Mouse (Mus musculus) cortical plate, adult 2 months (tissue): ENCODE results near the gene 1700047I17Rik2. TPM values are rescaled to one million over a fixed set of nuclear protein-coding genes. Genes with fewer than 3 reads are reported as not detected.
"Not testable (repeated sequence)": the region's sequence is repeated elsewhere in the genome, so short reads cannot be mapped to it uniquely, and the experiment has no call there.

Experiments
- H3K27ac ChIP-seq: fragments of 200-500 bp; 2 replicates; pipeline ENCODE4 v1.5.1; 2012; ENCODE audit warnings: low read length, control low read depth, inconsistent platforms; ENCODE audit not compliant: insufficient read depth
- H3K4me1 ChIP-seq: fragments of 200-500 bp; 2 replicates; pipeline ENCODE4 v1.6.1; 2011; ENCODE audit warnings: low read length; ENCODE audit not compliant: control insufficient read depth, insufficient read depth
- H3K4me3 ChIP-seq: fragments of 200-500 bp; 2 replicates; pipeline ENCODE4 v1.5.1; 2011; ENCODE audit warnings: mild to moderate bottlenecking, low read length, control low read depth; ENCODE audit not compliant: insufficient read depth
- polyA plus RNA-seq: library from polyadenylated mRNA; depleted of rRNA; stranded (reverse); fragments of >200 nt; gene quantifications from 2 replicates; pipeline ENCODE4 v1.2.3, GENCODE M21; 2012; rRNA removed

Gene 1700047I17Rik2
- polyA plus RNA-seq = not detected in 2 replicates

GRCm38 (mm10) chr12:55199306-55199705 lies at the start of gene 1700047I17Rik2:
1700047I17Rik2 (plus strand) TSS chr12:55199592.
- H3K4me1 ChIP-seq, H3K4me3 ChIP-seq, H3K27ac ChIP-seq: not testable (repeated sequence)

- 0 out of 2 replicates have a peak within 1 kb of the TSS, but pooled peaks have one; percentile 21 for H3K4me3 ChIP-seq
- H3K4me1 ChIP-seq, H3K27ac ChIP-seq: not testable (repeated sequence)
Observed at GRCm38 (mm10) chr12:55154559-55155448, 44.6 kb upstream of the 1700047I17Rik2 start, which contains the start of gene Srp54b. Srp54b (plus strand) TSS chr12:55155104.

GRCm38 (mm10) chr12:55155449-55155783 lies 44.0 kb upstream of the 1700047I17Rik2 start:
- H3K27ac ChIP-seq, H3K4me1 ChIP-seq: not testable (repeated sequence)
- 0 out of 2 replicates have a peak overlapping the region, but pooled peaks have one; percentile 21 for H3K4me3 ChIP-seq

- H3K4me1 ChIP-seq, H3K4me3 ChIP-seq, H3K27ac ChIP-seq: not testable (repeated sequence)
Observed at GRCm38 (mm10) chr12:55167034-55167557, 32.3 kb upstream of the 1700047I17Rik2 start.

- H3K27ac ChIP-seq, H3K4me1 ChIP-seq: not testable (repeated sequence)
Observed at GRCm38 (mm10) chr12:55187686-55188085, 11.7 kb upstream of the 1700047I17Rik2 start.

GRCm38 (mm10) chr12:55189127-55189526 lies 10.3 kb upstream of the 1700047I17Rik2 start:
- H3K4me3 ChIP-seq, H3K27ac ChIP-seq, H3K4me1 ChIP-seq: not testable (repeated sequence)

More at GRCm38 (mm10) chr12:55187686-55188085, 11.7 kb upstream of the 1700047I17Rik2 start:
- H3K4me3 ChIP-seq = not testable (repeated sequence)

- H3K4me1 ChIP-seq, H3K27ac ChIP-seq, H3K4me3 ChIP-seq: not testable (repeated sequence)
Observed at GRCm38 (mm10) chr12:55199799-55200198, 407 bp downstream of the 1700047I17Rik2 start.

GRCm38 (mm10) chr12:55212944-55213343 lies 13.6 kb downstream of the 1700047I17Rik2 start:
- not testable (repeated sequence) for H3K27ac ChIP-seq, H3K4me3 ChIP-seq, H3K4me1 ChIP-seq

GRCm38 (mm10) chr12:55229626-55230519 lies 30.5 kb downstream of the 1700047I17Rik2 start, which contains the start of gene Srp54c:
Srp54c (plus strand) TSS chr12:55230168.
- H3K4me1 ChIP-seq, H3K27ac ChIP-seq: not testable (repeated sequence)
- H3K4me3 ChIP-seq = peak within 1 kb of the TSS; percentile 41

GRCm38 (mm10) chr12:55230520-55230861 lies 31.1 kb downstream of the 1700047I17Rik2 start:
- H3K4me1 ChIP-seq, H3K27ac ChIP-seq: not testable (repeated sequence)

GRCm38 (mm10) chr12:55242243-55242642 lies 42.9 kb downstream of the 1700047I17Rik2 start:
- H3K4me3 ChIP-seq, H3K4me1 ChIP-seq, H3K27ac ChIP-seq: not testable (repeated sequence)

More at GRCm38 (mm10) chr12:55230520-55230861, 31.1 kb downstream of the 1700047I17Rik2 start:
- H3K4me3 ChIP-seq = peak overlapping the region; percentile 41

- not testable (repeated sequence) for H3K4me1 ChIP-seq, H3K4me3 ChIP-seq, H3K27ac ChIP-seq
Observed at GRCm38 (mm10) chr12:55261950-55262349, 62.6 kb downstream of the 1700047I17Rik2 start.

GRCm38 (mm10) chr12:55263385-55263784 lies 64.0 kb downstream of the 1700047I17Rik2 start:
- H3K27ac ChIP-seq, H3K4me3 ChIP-seq, H3K4me1 ChIP-seq: not testable (repeated sequence)
